Mouse (Mus musculus) kidney, embryonic 16.5 days (tissue): ENCODE data around the gene Stra8. TPM values are rescaled to one million over a fixed set of nuclear protein-coding genes. Genes with fewer than 3 reads are reported as not detected.

Source experiments
- ATAC-seq: fragments of 200-750 bp; cut with Nextera tagmentation; 2 replicates; pipeline ENCODE4 v1.8.0; 2017; ENCODE audit warnings: moderate TSS enrichment; ENCODE audit not compliant: low FRiP score, low TSS enrichment
- H3K27ac ChIP-seq: fragments of 300-500 bp; sonication (generic); 2 replicates; pipeline ENCODE4 v1.5.1; 2014; ENCODE audit warnings: low read length
- H3K27me3 ChIP-seq: fragments of 300-500 bp; sonication (generic); 2 replicates; pipeline ENCODE4 v1.6.1; 2014; ENCODE audit warnings: low read length, control low read depth, mixed read lengths; ENCODE audit not compliant: insufficient read depth
- H3K36me3 ChIP-seq: fragments of 300-500 bp; sonication (generic); 2 replicates; pipeline ENCODE4 v1.6.1; 2014; ENCODE audit warnings: low read length, control low read depth, mixed read lengths; ENCODE audit not compliant: insufficient read depth
- H3K4me1 ChIP-seq: fragments of 300-500 bp; sonication (generic); 2 replicates; pipeline ENCODE4 v1.6.1; 2014; ENCODE audit warnings: low read length, control low read depth, mixed read lengths; ENCODE audit not compliant: insufficient read depth
- H3K4me2 ChIP-seq: fragments of 300-500 bp; sonication (generic); replicated peaks from 2 replicates; pipeline ENCODE4 v1.6.1; 2014; ENCODE audit warnings: low read depth, low read length
- H3K4me3 ChIP-seq: fragments of 300-500 bp; sonication (generic); 2 replicates; pipeline ENCODE4 v1.5.1; 2014; ENCODE audit warnings: mild to moderate bottlenecking, low read length
- H3K9ac ChIP-seq: fragments of 300-500 bp; sonication (generic); replicated peaks from 2 replicates; pipeline ENCODE4 v1.6.1; 2014; ENCODE audit warnings: low read length
- H3K9me3 ChIP-seq: fragments of 300-500 bp; sonication (generic); 2 replicates; pipeline ENCODE4 v1.6.1; 2016; ENCODE audit warnings: low read length, control low read depth
- WGBS: fragments of 180-500 bp; shearing (Covaris S2); extraction: QIAGEN DNeasy Blood & Tissue Kit; methylation state at CpG from one replicate; pipeline ENCODE4 v1.1.7; 2014; 5-methylcytosine and 5-hydroxymethylcytosine counted together
- polyA plus RNA-seq: library from polyadenylated mRNA; unstranded; fragments of >200 nt; fragmentation: Nextera tagmentation; extraction: Ambion mirVana; gene quantifications from 2 replicates; pipeline ENCODE4 v1.2.1, GENCODE M21; 2015

The Stra8 gene
- polyA plus RNA-seq, 1 experiment from 2014 or later, result not detected

DNA sequence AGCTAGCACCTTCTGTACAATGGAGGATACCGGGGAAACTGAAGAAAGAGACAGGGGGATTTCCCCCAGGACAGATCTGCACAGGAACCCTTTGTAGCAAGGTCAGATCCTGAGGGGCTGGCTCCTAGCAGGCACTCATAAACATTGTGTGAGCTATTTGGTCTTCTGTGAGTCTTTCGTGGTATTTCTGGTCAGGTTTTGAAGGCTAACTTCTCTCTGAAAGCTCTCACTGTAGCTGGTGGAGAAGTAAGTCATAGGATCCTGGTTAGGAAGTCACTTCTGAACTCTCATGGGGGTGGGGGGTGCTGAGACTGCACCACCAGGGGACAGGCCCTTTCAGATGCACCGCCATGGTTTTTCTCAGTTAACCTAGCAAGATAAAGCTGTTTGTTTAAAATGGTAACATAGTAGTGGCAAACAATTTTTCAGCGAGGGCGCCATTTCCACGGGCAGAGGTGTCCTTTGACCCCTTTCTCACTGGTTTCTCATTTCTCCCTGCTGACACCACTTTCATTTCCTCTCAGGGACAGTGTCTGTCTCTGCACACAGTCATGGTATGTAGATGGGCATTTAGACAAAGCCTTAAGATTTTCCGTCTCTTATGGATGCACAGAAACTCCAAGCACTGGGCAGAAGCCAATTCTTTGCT, 18.4 kb downstream of the Stra8 start:
- no peak for ATAC-seq
- 69% methylated on average over 7 of the region's 7 CpGs for WGBS
- H3K4me2 ChIP-seq, result no peak overlapping the region
- no peaks in the 10 kb centered on the region for H3K4me1 ChIP-seq
- H3K9me3 ChIP-seq, result no peaks in the 10 kb centered on the region
- no peak overlapping the region for H3K4me3 ChIP-seq
- no peak overlapping the region for H3K27ac ChIP-seq
- H3K9ac ChIP-seq, result no peak overlapping the region
- H3K27me3 ChIP-seq, result no peaks in the 10 kb centered on the region
- H3K36me3 ChIP-seq, result no peaks in the 10 kb centered on the region

DNA sequence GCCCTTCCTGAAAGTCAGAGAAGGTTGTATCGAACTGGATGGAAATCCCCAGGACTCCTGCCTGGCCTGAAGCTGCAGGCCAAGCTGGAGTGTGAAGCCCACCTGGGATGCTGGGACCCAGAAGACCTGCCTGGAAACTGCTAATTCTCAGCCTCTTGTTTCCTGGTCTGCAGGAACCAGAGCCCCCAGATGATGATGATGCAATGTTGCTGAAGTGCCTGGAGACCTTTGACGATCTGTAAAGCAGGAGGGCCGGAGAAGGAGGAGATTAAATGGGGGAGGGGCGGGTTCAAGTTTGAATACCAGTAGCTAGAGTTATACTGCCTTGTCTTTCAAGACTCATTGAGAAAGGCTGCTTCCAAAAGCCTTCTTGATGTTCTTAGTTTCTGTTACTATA, 19.0 kb downstream of the Stra8 start:
- Histone ChIP-seq H3K4me3 (no peak overlapping the region), H3K9ac (no peak overlapping the region), H3K4me2 (no peak overlapping the region), H3K9me3 (no peaks in the 10 kb centered on the region), H3K4me1 (no peaks in the 10 kb centered on the region), H3K27ac (no peak overlapping the region), H3K27me3 (no peaks in the 10 kb centered on the region), H3K36me3 (no peaks in the 10 kb centered on the region)
- WGBS, result 42% methylated on average over 4 of the region's 4 CpGs
- ATAC-seq, result no peak

- Histone ChIP-seq H3K4me2 (no peak overlapping the region), H3K9me3 (no peaks in the 10 kb centered on the region), H3K27me3 (no peaks in the 10 kb centered on the region), H3K9ac (no peak overlapping the region), H3K36me3 (no peaks in the 10 kb centered on the region), H3K27ac (no peak overlapping the region), H3K4me3 (no peak overlapping the region), H3K4me1 (0 out of 2 replicates have a peak, but pooled peaks cover under 1% of the 10 kb centered on the region)
- WGBS, result 91% methylated on average over 8 of the region's 8 CpGs
- ATAC-seq, result no peak
Observed at GRCm38 (mm10) chr6:34939451-34939850, 19.5 kb downstream of the Stra8 start.

DNA sequence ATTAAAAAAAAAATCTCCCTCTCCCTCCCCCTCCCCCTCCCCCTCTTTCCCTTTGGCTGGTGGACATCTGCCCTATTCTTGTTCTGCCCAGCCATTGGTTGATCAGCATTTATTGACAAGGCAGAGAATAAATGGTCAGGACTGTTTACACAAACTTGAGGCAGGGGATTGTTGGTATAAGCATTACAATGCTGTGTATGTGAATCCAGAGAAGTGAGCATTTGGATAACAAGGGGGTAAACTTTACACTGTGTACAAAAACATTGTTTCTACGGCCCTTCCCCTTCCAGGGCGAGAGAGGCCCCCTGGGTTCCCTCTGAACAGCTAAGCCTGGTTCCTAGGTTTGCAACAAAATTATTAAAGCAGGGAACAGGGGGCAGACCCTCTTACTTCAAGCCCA, 21.5 kb downstream of the Stra8 start:
- Histone ChIP-seq H3K9ac (no peak overlapping the region), H3K4me1 (0 out of 2 replicates have a peak, but pooled peaks cover 5% of the 10 kb centered on the region), H3K27ac (no peak overlapping the region), H3K4me3 (no peak overlapping the region), H3K4me2 (no peak overlapping the region), H3K36me3 (no peaks in the 10 kb centered on the region), H3K9me3 (no peaks in the 10 kb centered on the region), H3K27me3 (no peaks in the 10 kb centered on the region)
- no peak for ATAC-seq
- 78% methylated on average over 2 of the region's 2 CpGs for WGBS

DNA sequence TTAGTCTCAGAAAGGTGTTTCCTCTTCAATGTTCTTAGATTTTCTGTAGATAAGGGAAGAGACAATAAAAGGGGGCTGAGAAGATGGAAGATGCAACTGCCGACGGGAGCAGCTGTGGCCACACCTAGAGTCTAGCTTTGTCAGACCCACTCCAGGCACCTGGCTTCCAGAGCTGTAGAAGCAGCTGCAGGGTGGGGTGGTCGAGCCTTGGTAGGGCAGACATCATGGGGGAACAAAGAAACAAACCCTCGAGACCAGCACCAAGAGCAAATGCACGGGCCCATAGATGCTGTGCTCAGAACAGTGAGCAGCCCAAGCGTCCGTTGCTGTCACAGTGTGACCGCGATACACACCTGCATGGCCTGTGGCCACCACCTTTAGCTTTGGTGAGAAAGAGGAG, 22.5 kb downstream of the Stra8 start:
- H3K9ac ChIP-seq, result no peak overlapping the region
- ATAC-seq, result no peak
- 82% methylated on average over 9 of the region's 9 CpGs for WGBS

DNA sequence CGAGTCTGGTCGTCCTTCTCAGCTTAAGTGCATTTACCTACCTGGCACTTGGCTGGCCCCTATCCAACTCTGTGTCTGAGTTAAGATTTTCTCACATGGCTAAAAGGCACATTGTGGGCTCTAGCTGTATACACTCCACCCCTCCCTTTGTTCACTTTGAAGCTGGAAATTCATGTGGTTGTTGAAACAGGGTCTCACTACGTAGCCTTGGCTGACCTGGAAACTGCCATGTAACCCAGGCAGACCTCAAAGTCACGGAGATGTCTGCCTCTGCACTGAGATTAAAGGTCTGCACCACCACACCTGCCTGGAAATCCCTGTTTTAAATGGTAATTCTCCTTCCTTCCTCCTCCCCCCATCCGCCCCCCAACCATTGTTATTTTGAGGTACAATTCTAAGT, 23.5 kb downstream of the Stra8 start:
- H3K27ac ChIP-seq, result no peak overlapping the region
- no peak overlapping the region for H3K4me3 ChIP-seq
- 0 out of 2 replicates have a peak, but pooled peaks cover 5% of the 10 kb centered on the region for H3K4me1 ChIP-seq
- H3K9ac ChIP-seq, result no peak overlapping the region
- no peaks in the 10 kb centered on the region for H3K9me3 ChIP-seq
- H3K36me3 ChIP-seq, result no peaks in the 10 kb centered on the region
- WGBS, result 81% methylated on average over 5 of the region's 5 CpGs
- ATAC-seq, result no peak
- no peak overlapping the region for H3K4me2 ChIP-seq
- no peaks in the 10 kb centered on the region for H3K27me3 ChIP-seq

More for the DNA sequence above, 22.5 kb downstream of the Stra8 start:
- Histone ChIP-seq H3K27ac (no peak overlapping the region), H3K4me2 (no peak overlapping the region), H3K36me3 (no peaks in the 10 kb centered on the region), H3K27me3 (no peaks in the 10 kb centered on the region), H3K4me1 (0 out of 2 replicates have a peak, but pooled peaks cover 5% of the 10 kb centered on the region), H3K9me3 (no peaks in the 10 kb centered on the region), H3K4me3 (no peak overlapping the region)

DNA sequence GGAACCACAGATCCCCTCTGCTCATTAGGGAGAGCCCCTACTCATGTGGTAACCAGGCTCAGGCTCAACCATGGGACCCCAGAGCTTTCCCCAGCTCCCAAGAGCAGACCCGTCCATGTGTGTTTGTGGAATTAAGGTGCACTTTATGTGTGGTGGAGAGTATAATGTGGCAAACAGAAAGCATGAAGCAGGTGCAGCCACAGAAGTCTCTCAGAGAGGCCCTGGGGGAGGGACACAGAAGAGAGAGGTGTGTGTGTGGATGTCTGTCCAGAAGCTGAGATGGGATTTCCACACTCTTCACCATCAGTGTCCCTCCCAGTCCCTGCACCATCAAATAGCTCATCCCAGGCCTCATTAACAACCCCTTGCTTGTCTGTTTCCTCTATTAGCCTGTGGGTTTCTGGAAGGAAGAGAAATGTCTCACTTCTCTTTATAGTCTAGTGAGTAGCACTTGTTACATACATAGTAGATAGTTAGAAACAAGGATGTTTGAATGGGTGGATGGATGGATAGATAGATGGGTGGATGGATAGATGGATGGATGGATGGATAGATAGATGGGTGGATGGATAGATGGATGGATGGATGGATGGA, 26.6 kb downstream of the Stra8 start:
- no peaks in the 10 kb centered on the region for H3K27me3 ChIP-seq
- 84% methylated on average over 1 of the region's 1 CpGs for WGBS
- no peaks in the 10 kb centered on the region for H3K36me3 ChIP-seq
- H3K4me2 ChIP-seq, result no peak overlapping the region
- no peak for ATAC-seq
- 0 out of 2 replicates have a peak, but pooled peaks cover 5% of the 10 kb centered on the region for H3K4me1 ChIP-seq
- no peaks in the 10 kb centered on the region for H3K9me3 ChIP-seq
- no peak overlapping the region for H3K27ac ChIP-seq
- no peak overlapping the region for H3K9ac ChIP-seq
- H3K4me3 ChIP-seq, result no peak overlapping the region

DNA sequence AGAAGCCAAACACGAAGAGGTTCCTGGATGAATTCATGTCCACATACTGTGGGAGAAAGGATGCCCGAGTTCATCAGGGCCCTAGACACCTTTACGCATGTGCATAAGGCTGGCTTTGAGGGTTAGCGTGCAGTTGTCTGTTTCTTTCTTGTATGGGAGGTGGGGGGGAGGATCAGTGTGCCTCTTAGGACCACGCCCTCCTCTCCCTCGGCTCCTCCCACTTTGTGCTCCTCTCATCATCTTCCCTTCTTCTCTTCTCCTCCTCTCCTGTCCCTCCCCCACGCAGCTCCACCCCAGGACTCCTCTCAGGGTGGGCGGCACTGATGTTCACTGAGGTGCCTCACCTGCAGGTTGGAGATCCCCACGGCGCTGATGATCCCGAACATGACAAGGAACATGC, 28.5 kb downstream of the Stra8 start:
- Histone ChIP-seq H3K4me1 (0 out of 2 replicates have a peak, but pooled peaks cover 5% of the 10 kb centered on the region), H3K9me3 (no peaks in the 10 kb centered on the region), H3K27ac (no peak overlapping the region), H3K36me3 (no peaks in the 10 kb centered on the region), H3K9ac (no peak overlapping the region), H3K27me3 (no peaks in the 10 kb centered on the region), H3K4me3 (peak overlapping the region; percentile 14; the same call in 1 of the 2 replicates), H3K4me2 (peak overlapping the region; percentile 43)
- WGBS, result 19% methylated on average over 11 of the region's 11 CpGs
- ATAC-seq, result no peak

GRCm38 (mm10) chr6:34951518-34951917, 31.6 kb downstream of the Stra8 start:
- 88% methylated on average over 7 of the region's 7 CpGs for WGBS
- H3K27me3 ChIP-seq, result no peaks in the 10 kb centered on the region
- no peaks in the 10 kb centered on the region for H3K36me3 ChIP-seq
- no peak overlapping the region for H3K27ac ChIP-seq
- H3K9ac ChIP-seq, result no peak overlapping the region
- H3K4me1 ChIP-seq, result no peaks in the 10 kb centered on the region; the same call in 1 of the 2 replicates
- no peak overlapping the region for H3K4me3 ChIP-seq
- no peak for ATAC-seq
- H3K9me3 ChIP-seq, result no peaks in the 10 kb centered on the region
- no peak overlapping the region for H3K4me2 ChIP-seq

DNA sequence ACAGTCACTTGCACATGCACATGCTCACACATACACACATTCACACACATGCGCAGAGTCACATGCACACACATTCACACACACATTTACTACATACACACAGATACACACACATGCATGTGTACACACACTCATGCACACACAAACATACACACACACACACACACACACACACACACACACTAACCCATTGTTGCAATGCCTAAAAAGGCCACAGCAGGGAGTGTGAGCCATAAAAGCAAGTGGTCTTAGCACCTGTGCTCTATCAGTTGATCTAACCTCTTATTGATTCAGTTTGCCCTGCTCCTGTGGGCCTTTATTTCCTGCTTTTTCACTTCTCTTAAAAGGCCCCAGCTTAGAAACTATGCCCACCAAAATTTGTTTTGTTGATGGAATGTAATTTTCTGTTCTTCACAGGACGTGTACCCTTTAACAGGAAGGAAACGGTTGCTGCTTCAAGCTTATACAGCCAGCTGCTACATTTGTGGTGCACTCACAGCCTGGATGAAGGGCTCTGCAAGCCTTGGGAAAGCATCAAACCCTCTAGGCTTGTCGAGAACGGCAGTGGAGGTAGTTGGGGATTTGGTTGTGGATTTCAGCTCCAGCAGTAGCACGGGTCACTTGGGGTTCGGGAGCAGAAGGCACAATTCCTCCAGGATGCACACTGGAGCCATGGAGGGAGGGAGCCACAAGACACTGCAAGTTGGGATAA, 32.1 kb downstream of the Stra8 start:
- WGBS, result 60% methylated on average over 7 of the region's 7 CpGs
- Histone ChIP-seq H3K4me1 (no peaks in the 10 kb centered on the region; the same call in 1 of the 2 replicates), H3K4me3 (no peak overlapping the region), H3K36me3 (no peaks in the 10 kb centered on the region), H3K27ac (no peak overlapping the region), H3K27me3 (no peaks in the 10 kb centered on the region), H3K9me3 (no peaks in the 10 kb centered on the region), H3K4me2 (no peak overlapping the region), H3K9ac (no peak overlapping the region)
- ATAC-seq, result no peak
